Mouse (Mus musculus): ENCODE data around the gene Cdk6.
A peak's percentile ranks its signal among the peaks of the same experiment; 100 is the strongest.
"Not testable (repeated sequence)": the region's sequence is repeated elsewhere in the genome, so short reads cannot be mapped to it uniquely, and the experiment has no call there.

The Cdk6 gene

GRCm38 (mm10) chr5:3341111-3341911 lies at the start of gene Cdk6:
Gene Cdk6 (plus strand): TSS chr5:3341485.
- DNase-seq (ENCODE audit: low spot score) = peak; percentile 75

DNA sequence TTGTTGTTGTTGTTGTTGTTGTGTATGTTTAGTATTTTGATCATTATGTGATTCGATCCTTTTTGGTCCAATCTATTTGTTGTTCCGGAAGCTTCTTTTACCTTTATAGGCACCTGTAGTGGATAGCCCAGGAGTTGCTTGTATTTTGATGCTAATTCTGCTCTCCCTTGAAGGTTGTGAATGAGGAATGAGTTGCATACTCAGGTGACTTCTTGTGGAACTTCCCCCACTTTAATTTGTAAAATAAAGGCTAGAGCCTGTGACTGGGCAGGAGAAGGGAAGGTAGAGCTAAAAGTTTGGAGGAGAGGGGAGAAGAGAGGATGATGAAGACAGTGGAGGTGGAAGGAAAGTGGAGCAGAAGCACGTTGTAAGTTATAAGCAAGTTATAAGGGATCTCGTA lies 47.6 kb upstream of the Cdk6 start:
- DNase-seq (ENCODE audit: low spot score) = no peak

DNA sequence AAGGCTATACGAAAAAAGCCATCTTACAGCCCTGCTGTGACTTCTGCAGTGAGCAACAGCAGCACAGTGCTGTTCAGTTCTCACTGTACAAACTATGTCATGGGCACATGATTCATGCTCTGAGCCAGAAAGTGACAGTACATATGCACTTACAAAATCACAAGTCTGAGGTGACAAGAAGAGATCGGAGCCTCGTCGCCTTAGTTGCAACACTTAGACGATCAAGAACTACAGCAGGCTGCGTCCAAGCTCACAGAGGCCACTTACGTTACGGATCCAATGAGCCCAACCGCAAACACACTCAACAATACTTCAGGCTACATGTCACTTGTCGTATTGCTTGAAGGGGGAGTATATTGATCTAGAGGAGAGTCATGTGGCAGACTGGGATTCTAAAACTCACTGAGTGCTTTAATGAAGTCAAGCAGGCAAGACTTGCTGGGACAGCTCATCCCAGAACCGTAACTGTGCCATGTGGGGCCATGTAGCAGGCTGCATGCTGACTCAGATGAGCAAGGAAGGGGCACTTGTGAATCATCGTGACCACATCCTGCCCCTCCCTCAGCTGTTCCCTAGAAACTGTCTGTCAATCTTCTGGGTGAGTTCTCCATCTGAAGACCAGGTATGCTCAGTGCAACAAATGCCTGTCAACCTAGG lies 40.4 kb upstream of the Cdk6 start:
- DNase-seq (ENCODE audit: low spot score) = no peak

DNA sequence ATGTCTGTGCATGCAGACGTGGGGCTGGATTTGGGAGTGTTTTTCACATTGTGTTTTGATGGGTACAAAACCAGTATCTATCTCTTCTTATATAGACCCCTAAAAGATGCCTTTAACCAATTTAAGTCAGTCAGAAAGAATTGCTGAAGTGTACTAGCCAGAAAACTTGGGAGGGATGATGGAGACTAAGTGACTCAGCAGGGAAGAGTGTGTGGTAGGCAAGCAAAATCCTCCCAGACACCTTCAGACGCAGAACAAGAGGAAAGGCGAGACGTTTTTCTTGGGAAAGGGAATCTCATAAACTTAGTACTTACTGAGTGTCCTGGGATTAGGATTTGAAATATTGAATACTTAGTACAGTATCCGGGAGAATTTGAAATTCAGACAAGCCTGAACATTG lies 39.8 kb upstream of the Cdk6 start:
- no peak for DNase-seq (ENCODE audit: low spot score)

GRCm38 (mm10) chr5:3303876-3304275 lies 37.4 kb upstream of the Cdk6 start:
- DNase-seq (ENCODE audit: low spot score) = no peak

- DNase-seq (ENCODE audit: low spot score) = no peak
Measured at GRCm38 (mm10) chr5:3306146-3306545, 35.1 kb upstream of the Cdk6 start.

DNA sequence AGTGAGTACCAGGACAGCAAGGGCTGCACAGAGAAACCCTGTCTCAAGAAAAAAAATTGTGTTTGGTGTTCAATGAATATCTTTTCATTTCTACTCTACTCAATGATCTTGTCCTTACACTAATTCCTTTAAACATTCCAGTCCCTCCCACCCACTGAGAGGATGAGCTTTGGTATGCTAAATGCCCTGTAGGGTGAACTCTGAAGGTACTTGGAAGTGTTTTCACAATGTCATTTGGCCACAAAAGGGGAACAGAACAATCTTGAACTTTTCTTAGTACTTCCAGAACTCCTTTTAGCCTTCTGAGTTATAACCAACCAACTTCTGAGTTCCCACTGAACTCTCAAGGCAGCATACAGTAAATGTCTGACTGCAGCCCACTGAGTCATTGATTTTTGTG lies 32.2 kb upstream of the Cdk6 start:
- no peak for DNase-seq (ENCODE audit: low spot score)

GRCm38 (mm10) chr5:3309587-3309986 lies 31.7 kb upstream of the Cdk6 start:
- DNase-seq (ENCODE audit: low spot score) = no peak

- DNase-seq (ENCODE audit: low spot score) = not testable (repeated sequence)
Measured at GRCm38 (mm10) chr5:3311156-3311555, 30.1 kb upstream of the Cdk6 start.

DNA sequence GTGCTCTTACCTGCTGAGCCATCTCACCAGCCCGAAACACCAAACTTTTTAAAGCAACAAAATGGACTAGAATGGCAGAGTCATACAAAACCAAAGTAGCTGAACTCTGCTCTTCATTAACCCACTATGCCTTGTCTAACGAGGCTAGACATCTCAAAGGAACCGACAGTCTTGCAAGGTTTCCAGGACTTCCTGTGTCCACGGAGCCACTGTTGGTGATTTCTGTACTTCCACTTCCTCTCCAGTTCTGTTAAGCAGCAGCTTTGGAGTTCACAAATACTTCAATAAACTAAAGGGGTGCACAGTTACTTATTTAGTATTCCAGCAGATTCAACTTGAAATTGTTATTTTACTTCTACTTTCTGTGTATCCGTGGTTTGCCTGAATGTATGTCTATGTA lies 23.6 kb upstream of the Cdk6 start:
- not testable (repeated sequence) for DNase-seq (ENCODE audit: low spot score)

DNA sequence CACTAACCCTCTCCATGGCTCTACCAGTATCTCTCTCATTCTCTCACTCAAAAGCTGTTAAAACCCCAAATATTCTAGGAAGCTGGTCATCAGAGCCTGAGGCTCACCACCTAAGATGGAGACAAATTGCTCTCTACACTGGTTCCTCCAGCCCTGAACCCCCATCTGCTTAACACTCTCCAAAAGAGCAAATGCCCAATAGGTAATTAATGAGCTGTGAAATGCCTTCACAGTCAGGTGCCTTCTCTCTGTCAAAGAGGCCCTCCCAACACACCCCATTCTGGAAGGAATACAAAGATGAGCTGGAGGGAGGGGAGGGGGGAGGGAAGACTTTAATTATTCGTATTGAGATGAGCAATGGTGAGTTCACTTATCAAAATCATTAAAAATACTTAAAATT lies 21.1 kb upstream of the Cdk6 start:
- no peak for DNase-seq (ENCODE audit: low spot score)

DNA sequence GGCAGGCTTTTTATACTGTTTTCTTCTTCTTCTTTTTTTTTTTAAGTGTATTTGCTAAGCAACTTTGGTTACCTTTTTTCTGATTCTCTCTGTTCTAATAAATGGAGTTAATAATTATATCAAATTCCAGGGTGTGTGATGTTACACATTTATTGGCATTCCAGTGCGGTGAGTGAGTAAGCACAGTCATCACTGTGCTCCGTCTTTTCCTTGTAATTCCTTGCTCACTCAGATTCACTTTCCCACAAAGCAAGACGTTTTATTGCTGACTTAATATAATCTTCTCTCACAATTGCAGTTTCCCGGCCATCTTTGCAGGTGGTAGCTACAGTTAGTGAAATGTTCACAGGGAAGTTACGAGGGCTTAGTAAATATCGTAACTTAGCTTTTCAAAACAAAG lies 19.2 kb upstream of the Cdk6 start:
- no peak for DNase-seq (ENCODE audit: low spot score)

GRCm38 (mm10) chr5:3324116-3324515 lies 17.2 kb upstream of the Cdk6 start:
- DNase-seq (ENCODE audit: low spot score) = no peak

GRCm38 (mm10) chr5:3329361-3329760 lies 11.9 kb upstream of the Cdk6 start:
- DNase-seq (ENCODE audit: low spot score) = no peak

GRCm38 (mm10) chr5:3330932-3331331 lies 10.4 kb upstream of the Cdk6 start:
- DNase-seq (ENCODE audit: low spot score) = no peak

GRCm38 (mm10) chr5:3333019-3333418 lies 8.3 kb upstream of the Cdk6 start:
- not testable (repeated sequence) for DNase-seq (ENCODE audit: low spot score)

- not testable (repeated sequence) for DNase-seq (ENCODE audit: low spot score)
Measured at GRCm38 (mm10) chr5:3340340-3341058, 786 bp upstream of the Cdk6 start.

DNA sequence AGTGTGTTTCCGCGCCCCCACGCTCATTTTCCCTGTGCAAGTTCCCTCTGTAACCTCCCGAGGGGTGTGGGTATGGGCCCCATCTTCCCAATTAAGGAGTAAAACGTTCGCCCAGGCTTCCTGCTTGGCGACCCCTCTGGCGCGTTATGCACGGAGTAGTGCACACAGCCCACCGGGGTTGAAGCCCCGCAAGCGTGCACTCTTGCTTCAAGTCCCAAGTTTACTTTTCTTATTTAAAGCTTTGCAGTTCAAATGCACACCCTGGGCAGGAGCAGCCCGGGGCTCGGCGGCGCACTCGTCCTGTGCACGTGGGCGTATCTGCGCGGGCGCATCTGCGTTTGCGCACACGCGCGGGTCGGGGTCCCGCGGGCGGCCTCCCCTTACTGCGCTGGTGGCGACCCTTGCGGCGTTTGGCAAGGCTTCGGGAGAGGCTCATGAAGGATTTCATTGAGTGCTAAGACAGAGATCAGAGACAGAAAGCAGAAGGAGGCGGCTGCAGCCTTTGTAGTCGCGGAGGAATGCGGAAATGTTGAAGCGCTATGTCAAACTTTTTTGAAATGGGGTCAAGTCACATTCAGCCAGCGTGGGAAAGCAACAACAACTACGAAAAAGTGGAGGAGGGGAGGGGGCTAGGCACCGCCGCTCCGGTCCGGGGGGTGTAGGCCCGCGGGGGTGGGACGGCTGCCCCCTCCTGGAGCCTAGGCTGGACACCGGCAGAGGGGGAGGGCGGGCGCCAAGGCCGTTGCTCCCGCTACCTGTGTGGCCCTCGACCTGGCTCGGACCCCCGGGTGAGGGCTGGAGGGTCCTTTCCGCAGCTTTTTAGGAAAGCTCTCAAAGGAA lies 866 bp downstream of the Cdk6 start:
- DNase-seq (ENCODE audit: low spot score) = peak; percentile 55

GRCm38 (mm10) chr5:3342771-3343565 lies 1.7 kb downstream of the Cdk6 start:
- peak; percentile 58 for DNase-seq (ENCODE audit: low spot score)

DNA sequence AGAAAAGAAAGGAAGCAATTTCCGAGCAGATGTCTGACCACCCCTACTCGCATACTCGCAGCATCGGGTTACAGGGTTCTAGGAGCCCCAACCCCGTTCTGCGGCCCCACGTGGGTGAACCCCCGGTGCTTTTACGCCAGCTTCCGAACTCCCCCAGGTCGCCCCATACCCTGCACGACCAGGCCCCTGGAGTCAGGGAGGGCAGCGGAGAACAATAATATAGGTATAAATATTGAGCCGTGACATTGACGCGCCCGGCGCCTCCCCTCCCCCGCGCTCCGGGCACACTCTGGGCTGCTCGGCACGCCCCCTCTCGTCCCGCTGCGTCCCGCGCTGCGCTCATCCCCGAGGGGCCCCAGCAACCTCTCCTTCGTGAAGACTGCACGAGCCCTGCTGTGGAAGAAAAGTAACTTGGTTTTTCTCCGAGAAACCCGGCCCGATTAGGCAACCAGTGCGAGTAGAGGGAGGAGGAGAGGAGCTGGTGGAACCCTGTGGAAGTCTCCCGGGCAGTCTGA lies 2.3 kb downstream of the Cdk6 start:
- peak; percentile 75 for DNase-seq (ENCODE audit: low spot score)

GRCm38 (mm10) chr5:3344081-3344631 lies 2.9 kb downstream of the Cdk6 start:
- DNase-seq (ENCODE audit: low spot score) = peak; percentile 81

All from testis, postnatal 14 days (tissue).